Mouse (Mus musculus) midbrain, embryonic 10.5 days (tissue): ENCODE results near the gene Spcs3. TPM values are rescaled to one million over a fixed set of nuclear protein-coding genes. Genes with fewer than 3 reads are reported as not detected.
"Not testable (repeated sequence)": the region's sequence is repeated elsewhere in the genome, so short reads cannot be mapped to it uniquely, and the experiment has no call there.

ENCODE experiments used
- DNase-seq: peaks from one replicate; pipeline ENCODE4 v3.0.0-alpha.2; 2017; ENCODE audit warnings: low spot score
- H3K27ac ChIP-seq: fragments of 300-500 bp; sonication (generic); replicated peaks from 2 replicates; pipeline ENCODE4 v1.5.1; 2016; ENCODE audit warnings: mild to moderate bottlenecking
- H3K27me3 ChIP-seq: fragments of 300-500 bp; sonication (generic); 2 replicates; pipeline ENCODE4 v1.6.1; 2016; ENCODE audit warnings: low read depth, mild to moderate bottlenecking; ENCODE audit not compliant: poor library complexity, severe bottlenecking
- H3K36me3 ChIP-seq: fragments of 300-500 bp; sonication (generic); 2 replicates; pipeline ENCODE4 v1.6.1; 2016; ENCODE audit warnings: mild to moderate bottlenecking, moderate library complexity
- H3K4me1 ChIP-seq: fragments of 300-500 bp; sonication (generic); 2 replicates; pipeline ENCODE4 v1.6.1; 2016
- H3K4me3 ChIP-seq: fragments of 300-500 bp; sonication (generic); 2 replicates; pipeline ENCODE4 v1.5.1; 2016; ENCODE audit warnings: mild to moderate bottlenecking, moderate library complexity
- H3K9me3 ChIP-seq: fragments of 300-500 bp; sonication (generic); replicated peaks from 2 replicates; pipeline ENCODE4 v1.6.1; 2016; ENCODE audit warnings: mild to moderate bottlenecking
- WGBS: fragments of 180-500 bp; shearing (Covaris S2); methylation state at CpG from one replicate; pipeline ENCODE4 v1.1.7; 2016; 5-methylcytosine and 5-hydroxymethylcytosine counted together
- polyA plus RNA-seq: library from polyadenylated mRNA; unstranded; fragments of >200 nt; fragmentation: Nextera tagmentation; extraction: Ambion mirVana; gene quantifications from 2 replicates; pipeline ENCODE4 v1.2.1, GENCODE M21; 2016

The Spcs3 gene
- polyA plus RNA-seq, 1 experiment from 2014 or later, result 95.5 TPM

- Histone ChIP-seq H3K4me3 (peak overlapping the region; percentile 91), H3K27ac (no peak overlapping the region), H3K4me1 (peaks cover 22% of the 10 kb centered on the region), H3K36me3 (peaks cover 35% of the 10 kb centered on the region), H3K9me3 (no peaks in the 10 kb centered on the region), H3K27me3 (no peaks in the 10 kb centered on the region)
- 74% methylated on average over 7 of the region's 7 CpGs for WGBS
- DNase-seq, result no peak
Measured at GRCm38 (mm10) chr8:54528571-54528970, 1.2 kb downstream of the Spcs3 start.

GRCm38 (mm10) chr8:54526700-54527099 lies 3.1 kb downstream of the Spcs3 start:
- no peak overlapping the region for H3K27ac ChIP-seq
- no peak overlapping the region for H3K4me3 ChIP-seq
- no peaks in the 10 kb centered on the region for H3K9me3 ChIP-seq
- no peak for DNase-seq
- 97% methylated on average over 6 of the region's 6 CpGs for WGBS
- H3K4me1 ChIP-seq, result peaks cover 22% of the 10 kb centered on the region
- H3K27me3 ChIP-seq, result no peaks in the 10 kb centered on the region
- peaks cover 52% of the 10 kb centered on the region for H3K36me3 ChIP-seq

- peaks cover 24% of the 10 kb centered on the region for H3K4me1 ChIP-seq
- H3K9me3 ChIP-seq, result no peaks in the 10 kb centered on the region
- DNase-seq, result no peak
- H3K36me3 ChIP-seq, result peaks cover 62% of the 10 kb centered on the region
- no peak overlapping the region for H3K4me3 ChIP-seq
- no peaks in the 10 kb centered on the region for H3K27me3 ChIP-seq
- no peak overlapping the region for H3K27ac ChIP-seq
- 87% methylated on average over 2 of the region's 2 CpGs for WGBS
Measured at GRCm38 (mm10) chr8:54525606-54526005, 4.2 kb downstream of the Spcs3 start.

GRCm38 (mm10) chr8:54520516-54520915 lies 9.3 kb downstream of the Spcs3 start:
- 72% methylated on average over 4 of the region's 4 CpGs for WGBS
- no peak for DNase-seq
- no peak overlapping the region for H3K4me3 ChIP-seq
- H3K4me1 ChIP-seq, result peaks cover 11% of the 10 kb centered on the region
- no peaks in the 10 kb centered on the region for H3K9me3 ChIP-seq
- no peak overlapping the region for H3K27ac ChIP-seq
- H3K27me3 ChIP-seq, result no peaks in the 10 kb centered on the region
- peaks cover 45% of the 10 kb centered on the region for H3K36me3 ChIP-seq

- Histone ChIP-seq H3K36me3 (peaks cover 35% of the 10 kb centered on the region), H3K27ac (no peak overlapping the region), H3K4me3 (no peak overlapping the region), H3K9me3 (no peaks in the 10 kb centered on the region), H3K4me1 (peaks cover 11% of the 10 kb centered on the region), H3K27me3 (no peaks in the 10 kb centered on the region)
- 84% methylated on average over 10 of the region's 10 CpGs for WGBS
- no peak for DNase-seq
Measured at GRCm38 (mm10) chr8:54518756-54519460, 10.9 kb downstream of the Spcs3 start.

GRCm38 (mm10) chr8:54512200-54512599 lies 17.6 kb downstream of the Spcs3 start:
- not testable (repeated sequence) for H3K9me3 ChIP-seq, H3K4me3 ChIP-seq, H3K36me3 ChIP-seq, H3K27me3 ChIP-seq, H3K27ac ChIP-seq, DNase-seq
- WGBS, result 92% methylated on average over 5 of the region's 5 CpGs
- peaks cover 12% of the 10 kb centered on the region for H3K4me1 ChIP-seq

DNA sequence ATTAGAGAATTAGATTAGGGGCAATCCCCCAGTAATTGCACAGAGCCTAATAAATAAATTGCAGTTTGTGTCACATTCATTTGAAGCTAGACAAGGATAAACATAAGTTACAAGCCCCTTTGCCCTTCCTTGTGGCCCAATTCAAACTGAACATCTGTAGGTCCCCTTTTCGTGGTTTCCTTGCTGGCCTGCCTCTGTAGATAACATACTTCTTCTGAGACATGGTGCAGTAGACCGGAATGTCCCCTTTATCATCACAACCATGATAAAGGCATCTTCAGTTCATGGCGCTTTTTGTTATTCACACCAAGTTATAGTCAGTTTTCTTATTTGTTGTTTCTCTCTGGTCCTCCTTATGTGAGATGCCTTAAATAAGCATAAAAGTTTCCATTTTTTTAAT lies 18.0 kb downstream of the Spcs3 start:
- H3K27me3 ChIP-seq, result no peaks in the 10 kb centered on the region
- H3K27ac ChIP-seq, result no peak overlapping the region
- H3K4me1 ChIP-seq, result peaks cover 12% of the 10 kb centered on the region
- no peaks in the 10 kb centered on the region for H3K9me3 ChIP-seq
- H3K36me3 ChIP-seq, result no peaks in the 10 kb centered on the region; the same call in 1 of the 2 replicates
- DNase-seq, result no peak
- H3K4me3 ChIP-seq, result no peak overlapping the region
- 90% methylated on average over 3 of the region's 3 CpGs for WGBS

GRCm38 (mm10) chr8:54509221-54509721 lies 20.5 kb downstream of the Spcs3 start:
- H3K4me1 ChIP-seq, result peaks cover 12% of the 10 kb centered on the region
- no peaks in the 10 kb centered on the region for H3K27me3 ChIP-seq
- peak; percentile 19 for DNase-seq
- 3% methylated on average over 10 of the region's 10 CpGs for WGBS
- no peaks in the 10 kb centered on the region for H3K9me3 ChIP-seq
- H3K36me3 ChIP-seq, result no peaks in the 10 kb centered on the region
- peak overlapping the region; percentile 53 for H3K4me3 ChIP-seq
- H3K27ac ChIP-seq, result peak overlapping the region; percentile 63

- H3K9me3 ChIP-seq, result no peaks in the 10 kb centered on the region
- WGBS, result 6% methylated on average over 9 of the region's 11 CpGs
- peaks cover 12% of the 10 kb centered on the region for H3K4me1 ChIP-seq
- DNase-seq, result no peak
- H3K27me3 ChIP-seq, result no peaks in the 10 kb centered on the region
- H3K36me3 ChIP-seq, result no peaks in the 10 kb centered on the region
- peak overlapping the region; percentile 63 for H3K27ac ChIP-seq
- H3K4me3 ChIP-seq, result peak overlapping the region; percentile 53
Measured at GRCm38 (mm10) chr8:54508814-54509213, 21.0 kb downstream of the Spcs3 start.

- Histone ChIP-seq H3K9me3 (no peaks in the 10 kb centered on the region), H3K4me3 (no peak overlapping the region), H3K4me1 (peaks cover 12% of the 10 kb centered on the region), H3K27me3 (no peaks in the 10 kb centered on the region), H3K36me3 (no peaks in the 10 kb centered on the region), H3K27ac (no peak overlapping the region)
- WGBS, result 40% methylated on average over 1 of the region's 1 CpGs
- no peak for DNase-seq
Measured at GRCm38 (mm10) chr8:54508096-54508456, 21.7 kb downstream of the Spcs3 start.

DNA sequence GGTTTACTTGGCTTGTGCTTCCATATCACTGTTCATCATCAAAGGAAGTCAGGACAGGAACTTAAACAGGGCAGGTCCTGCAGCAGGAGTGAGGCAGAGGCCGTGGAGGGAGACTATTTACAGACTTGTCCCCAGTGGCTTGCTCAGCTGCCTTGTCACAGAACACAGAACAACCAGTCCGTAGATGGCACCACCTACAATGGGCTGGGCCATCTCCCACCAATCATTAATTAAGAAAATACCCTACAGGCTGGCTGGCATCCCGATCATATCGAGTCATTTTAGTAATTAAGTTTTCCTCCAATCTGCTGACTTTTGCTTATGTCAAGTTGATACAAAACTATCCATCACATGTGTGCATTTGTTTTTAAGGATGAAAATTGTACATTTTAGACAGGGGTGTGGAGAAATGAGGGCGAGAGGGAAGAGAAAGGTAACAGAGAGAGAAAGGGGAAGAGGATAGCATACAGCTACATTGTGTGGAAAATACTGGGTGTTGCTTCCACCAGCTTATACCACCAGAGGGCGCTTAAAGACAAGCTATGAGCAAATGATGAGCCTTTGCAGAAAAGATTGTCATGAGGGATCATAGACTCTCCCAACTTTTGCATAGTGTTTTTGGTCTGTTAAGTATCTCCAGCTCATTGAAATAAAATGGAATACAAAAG lies 22.2 kb downstream of the Spcs3 start:
- H3K27me3 ChIP-seq, result no peaks in the 10 kb centered on the region
- peak; percentile 68 for DNase-seq
- peaks cover 12% of the 10 kb centered on the region for H3K4me1 ChIP-seq
- H3K36me3 ChIP-seq, result no peaks in the 10 kb centered on the region
- no peak overlapping the region for H3K4me3 ChIP-seq
- 33% methylated on average over 6 of the region's 6 CpGs for WGBS
- no peaks in the 10 kb centered on the region for H3K9me3 ChIP-seq
- H3K27ac ChIP-seq, result no peak overlapping the region

DNA sequence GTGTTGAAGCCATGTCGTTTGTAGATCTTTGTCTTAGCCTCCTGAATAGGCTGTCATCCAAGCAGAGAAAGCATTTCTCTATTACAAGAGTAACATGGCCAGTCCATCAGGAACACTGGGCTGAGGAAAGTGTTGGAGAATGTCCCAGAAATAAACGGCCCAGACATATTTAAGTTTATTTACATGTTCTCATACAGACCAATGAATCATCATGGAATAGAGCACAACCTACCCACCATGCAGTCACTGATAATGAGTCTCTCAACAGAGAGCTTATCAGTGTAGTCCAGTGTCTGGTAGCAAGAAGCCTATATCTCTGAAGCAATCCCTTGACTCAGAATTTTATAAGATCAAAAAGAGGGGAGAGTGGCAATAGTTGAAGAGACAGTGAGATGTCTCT lies 24.7 kb downstream of the Spcs3 start:
- H3K27me3 ChIP-seq, result no peaks in the 10 kb centered on the region
- H3K27ac ChIP-seq, result no peak overlapping the region
- DNase-seq, result no peak
- no peaks in the 10 kb centered on the region for H3K36me3 ChIP-seq
- H3K4me3 ChIP-seq, result no peak overlapping the region
- H3K4me1 ChIP-seq, result peaks cover 12% of the 10 kb centered on the region
- WGBS, result 88% methylated on average over 2 of the region's 2 CpGs
- no peaks in the 10 kb centered on the region for H3K9me3 ChIP-seq

GRCm38 (mm10) chr8:54503104-54503503 lies 26.7 kb downstream of the Spcs3 start:
- no peak overlapping the region for H3K27ac ChIP-seq
- 87% methylated on average over 7 of the region's 7 CpGs for WGBS
- H3K4me1 ChIP-seq, result no peaks in the 10 kb centered on the region
- H3K4me3 ChIP-seq, result no peak overlapping the region
- no peaks in the 10 kb centered on the region for H3K9me3 ChIP-seq
- H3K27me3 ChIP-seq, result no peaks in the 10 kb centered on the region
- DNase-seq, result no peak
- no peaks in the 10 kb centered on the region for H3K36me3 ChIP-seq
